Mouse (Mus musculus): Measurements from ENCODE around the gene Hnrnpul1.

DNA sequence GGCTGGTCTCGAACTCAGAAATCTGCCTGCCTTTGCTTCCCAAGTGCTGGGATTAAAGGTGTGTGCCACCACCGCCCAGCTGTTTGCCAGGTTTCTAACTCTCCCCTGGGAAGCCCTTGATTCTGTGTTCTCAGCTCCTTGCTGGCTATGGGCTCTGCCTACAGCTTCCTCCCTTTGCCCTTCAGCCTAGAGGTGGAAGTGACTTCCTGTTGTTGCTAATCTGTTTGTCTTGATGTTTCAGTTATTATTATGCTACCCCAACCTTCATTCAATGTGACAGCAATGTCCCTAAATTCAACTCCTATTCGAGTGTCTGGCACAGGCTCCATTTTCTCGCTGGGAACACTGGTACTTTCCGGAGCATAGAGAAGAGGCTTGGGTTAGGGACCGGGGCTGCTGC lies 11.6 kb upstream of the Hnrnpul1 start:
- TF ChIP-seq CTCF (IDR thresholded peaks at IDR 0.05; ENCODE audit: borderline replicate concordance, extremely low read depth, insufficient read depth, insufficient read length), result no peak
- no peak for TF ChIP-seq POLR2A (IDR thresholded peaks at IDR 0.05; ENCODE audit: borderline replicate concordance, extremely low read depth, insufficient read depth, insufficient read length, poor library complexity, severe bottlenecking)

Measured in brain, embryonic 14.5 days (tissue).